Mouse (Mus musculus): ENCODE measurements around the gene Ubac1. TPM values are rescaled to one million over a fixed set of nuclear protein-coding genes. Genes with fewer than 3 reads are reported as not detected.

The Ubac1 gene
- total RNA-seq, 4 experiments from 2014 or later: 80.7 to 88.9 (median 87.8) TPM

GRCm38 (mm10) chr2:25975141-25975770, 46.3 kb downstream of the Ubac1 start:
- DNase-seq (ENCODE audit: low spot score): no peak

GRCm38 (mm10) chr2:25970426-25970825, 51.1 kb downstream of the Ubac1 start:
- peak; percentile 63 for DNase-seq (ENCODE audit: low spot score)

GRCm38 (mm10) chr2:25969319-25969718, 52.2 kb downstream of the Ubac1 start:
- peak; percentile 36 for DNase-seq (ENCODE audit: low spot score)

GRCm38 (mm10) chr2:25949291-25949690, 72.3 kb downstream of the Ubac1 start:
- no peak for DNase-seq (ENCODE audit: low spot score)

Other genes with a start within 250 kb of the Ubac1 start
- not detected for gene Lcn11, start 244.7 kb downstream of the Ubac1 start, total RNA-seq (2022)
- gene Gm13539, start 239.5 kb downstream of the Ubac1 start, total RNA-seq (2022): not detected
- not detected for gene Glt6d1, start 205.9 kb downstream of the Ubac1 start, total RNA-seq (2022)
- not detected for gene Lcn9, start 198.6 kb downstream of the Ubac1 start, total RNA-seq (2022)
- gene Sohlh1, start 174.5 kb downstream of the Ubac1 start, total RNA-seq (2022): not detected
- under 1 TPM; 0.44 to 0.90 (median 0.59) TPM for gene Kcnt1, start 158.0 kb downstream of the Ubac1 start, total RNA-seq (2022)
- 10 to 100 TPM; 32.6 to 42.3 (median 39.6) TPM for gene Camsap1, start 38.5 kb downstream of the Ubac1 start, total RNA-seq (2022)
- 10 to 100 TPM; 27.6 to 44.2 (median 31.7) TPM for gene Nacc2, start 101.5 kb upstream of the Ubac1 start, total RNA-seq (2022)
- gene Lhx3, start 186.5 kb upstream of the Ubac1 start, total RNA-seq (2022): not detected
- gene Qsox2, start 215.8 kb upstream of the Ubac1 start, total RNA-seq (2022): 10 to 100 TPM; 13.4 to 20.0 (median 15.9) TPM